Mouse (Mus musculus): ENCODE measurements around the gene Traf3ip3. TPM values are rescaled to one million over a fixed set of nuclear protein-coding genes. Genes with fewer than 3 reads are reported as not detected.

Gene Traf3ip3
- polyA plus RNA-seq, 1 experiment from 2014 or later = 7.0 TPM

GRCm38 (mm10) chr1:193229570-193229969, 28.1 kb upstream of the Traf3ip3 start:
- H3K27ac ChIP-seq = no peak overlapping the region
- no peak overlapping the region for H3K9ac ChIP-seq
- 83% methylated on average over 5 of the region's 5 CpGs for WGBS (ENCODE audit: insufficient replicate concordance)
- H3K4me3 ChIP-seq = no peak overlapping the region
- no peaks in the 10 kb centered on the region for H3K27me3 ChIP-seq (replicated peaks)
- H3K9me3 ChIP-seq (replicated peaks) = no peaks in the 10 kb centered on the region
- no peaks in the 10 kb centered on the region; the same call in 1 of the 2 replicates for H3K4me1 ChIP-seq
- no peak overlapping the region for H3K4me2 ChIP-seq
- ATAC-seq = no peak
- no peaks in the 10 kb centered on the region for H3K36me3 ChIP-seq

- Histone ChIP-seq H3K4me3 (no peak overlapping the region), H3K9me3 (replicated peaks) (no peaks in the 10 kb centered on the region), H3K4me2 (no peak overlapping the region), H3K36me3 (no peaks in the 10 kb centered on the region), H3K27ac (no peak overlapping the region), H3K4me1 (no peaks in the 10 kb centered on the region; the same call in 1 of the 2 replicates), H3K27me3 (replicated peaks) (no peaks in the 10 kb centered on the region), H3K9ac (no peak overlapping the region)
- no peak for ATAC-seq
- 73% methylated on average over 4 of the region's 4 CpGs for WGBS (ENCODE audit: insufficient replicate concordance)
Measured at GRCm38 (mm10) chr1:193227537-193227936, 26.0 kb upstream of the Traf3ip3 start.

GRCm38 (mm10) chr1:193226724-193227522, 25.4 kb upstream of the Traf3ip3 start:
- 41% methylated on average over 7 of the region's 7 CpGs for WGBS (ENCODE audit: insufficient replicate concordance)
- Histone ChIP-seq H3K4me2 (no peak overlapping the region), H3K4me1 (no peaks in the 10 kb centered on the region; the same call in 1 of the 2 replicates), H3K27me3 (replicated peaks) (no peaks in the 10 kb centered on the region), H3K4me3 (no peak overlapping the region), H3K27ac (no peak overlapping the region), H3K9ac (no peak overlapping the region), H3K36me3 (no peaks in the 10 kb centered on the region), H3K9me3 (replicated peaks) (no peaks in the 10 kb centered on the region)
- ATAC-seq = no peak

DNA sequence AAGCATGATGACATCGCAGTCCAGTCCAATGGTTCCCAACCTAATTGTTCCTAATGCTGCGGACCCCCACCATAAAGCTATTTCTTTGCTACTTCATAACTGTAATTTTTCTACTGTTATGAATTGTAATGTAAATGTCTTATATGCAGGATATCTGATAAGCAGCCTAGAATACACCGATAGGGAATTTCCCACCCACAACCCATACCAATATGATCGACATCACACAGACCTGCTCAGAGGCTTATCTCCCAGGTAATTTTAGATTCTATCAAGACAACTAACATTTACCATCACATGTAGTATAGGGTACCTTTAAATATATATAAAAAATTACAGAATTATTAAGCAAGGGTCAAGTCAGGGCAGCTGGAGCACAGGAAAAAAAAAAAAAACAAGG, 24.6 kb upstream of the Traf3ip3 start:
- no peak overlapping the region for H3K4me3 ChIP-seq
- no peak for ATAC-seq
- no peaks in the 10 kb centered on the region for H3K27me3 ChIP-seq (replicated peaks)
- H3K4me2 ChIP-seq = no peak overlapping the region
- no peaks in the 10 kb centered on the region for H3K9me3 ChIP-seq (replicated peaks)
- no peak overlapping the region for H3K9ac ChIP-seq
- no peaks in the 10 kb centered on the region for H3K36me3 ChIP-seq
- no peaks in the 10 kb centered on the region; the same call in 1 of the 2 replicates for H3K4me1 ChIP-seq
- 75% methylated on average over 4 of the region's 4 CpGs for WGBS (ENCODE audit: insufficient replicate concordance)
- H3K27ac ChIP-seq = no peak overlapping the region

DNA sequence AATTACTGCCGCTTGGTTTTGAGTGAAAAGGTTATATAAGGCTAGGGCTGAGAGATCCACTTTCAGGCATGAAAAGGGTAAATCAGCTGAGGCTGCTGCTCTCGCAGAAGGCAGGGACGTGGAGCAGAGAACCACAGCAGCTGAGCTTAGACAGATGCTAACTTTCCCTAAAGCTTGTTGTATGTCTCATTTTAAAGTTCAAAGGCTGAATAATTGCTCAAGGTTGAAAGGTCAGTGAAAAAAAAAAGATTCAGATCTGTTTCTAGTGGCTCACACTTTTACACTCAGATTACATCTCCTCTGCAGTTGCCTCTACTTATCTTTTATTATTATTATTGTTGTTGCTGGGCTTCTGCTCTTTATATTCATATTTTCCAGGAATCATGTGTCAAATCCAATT, 24.0 kb upstream of the Traf3ip3 start:
- no peak overlapping the region for H3K4me2 ChIP-seq
- no peaks in the 10 kb centered on the region for H3K9me3 ChIP-seq (replicated peaks)
- no peaks in the 10 kb centered on the region; the same call in 1 of the 2 replicates for H3K4me1 ChIP-seq
- H3K4me3 ChIP-seq = no peak overlapping the region
- H3K27me3 ChIP-seq (replicated peaks) = no peaks in the 10 kb centered on the region
- no peak overlapping the region for H3K9ac ChIP-seq
- ATAC-seq = no peak
- 59% methylated on average over 3 of the region's 3 CpGs for WGBS (ENCODE audit: insufficient replicate concordance)
- H3K27ac ChIP-seq = no peak overlapping the region
- no peaks in the 10 kb centered on the region for H3K36me3 ChIP-seq

DNA sequence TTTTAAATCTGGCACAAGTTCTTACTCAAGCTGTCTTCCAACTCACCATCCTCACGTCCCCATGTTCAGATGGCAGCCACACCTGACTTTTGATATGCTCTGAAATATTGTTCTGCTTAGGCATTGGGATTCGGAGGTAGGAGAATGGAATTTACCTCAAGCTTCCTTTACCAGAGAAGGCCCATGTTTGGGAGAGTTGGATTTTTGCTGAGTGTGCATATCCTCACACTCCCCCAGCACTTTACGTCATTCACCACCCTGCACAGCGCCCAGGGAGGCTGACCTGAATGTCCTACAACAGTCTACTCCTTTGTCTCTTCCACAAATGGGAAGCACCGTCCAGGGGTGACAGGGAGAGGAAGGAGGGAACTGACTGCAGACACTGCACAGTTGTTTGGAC, 18.9 kb upstream of the Traf3ip3 start:
- H3K36me3 ChIP-seq = no peaks in the 10 kb centered on the region
- H3K4me2 ChIP-seq = no peak overlapping the region
- no peak overlapping the region for H3K4me3 ChIP-seq
- no peak overlapping the region for H3K9ac ChIP-seq
- 55% methylated on average over 5 of the region's 5 CpGs for WGBS (ENCODE audit: insufficient replicate concordance)
- H3K4me1 ChIP-seq = no peaks in the 10 kb centered on the region
- no peaks in the 10 kb centered on the region for H3K27me3 ChIP-seq (replicated peaks)
- H3K27ac ChIP-seq = no peak overlapping the region
- no peaks in the 10 kb centered on the region for H3K9me3 ChIP-seq (replicated peaks)
- ATAC-seq = no peak

GRCm38 (mm10) chr1:193216000-193216399, 14.5 kb upstream of the Traf3ip3 start:
- H3K4me1 ChIP-seq = no peaks in the 10 kb centered on the region
- no peaks in the 10 kb centered on the region for H3K9me3 ChIP-seq (replicated peaks)
- H3K9ac ChIP-seq = no peak overlapping the region
- no peak overlapping the region for H3K4me2 ChIP-seq
- H3K27ac ChIP-seq = no peak overlapping the region
- no peaks in the 10 kb centered on the region for H3K27me3 ChIP-seq (replicated peaks)
- no peak overlapping the region for H3K4me3 ChIP-seq
- H3K36me3 ChIP-seq = no peaks in the 10 kb centered on the region
- no peak for ATAC-seq
- 49% methylated on average over 3 of the region's 3 CpGs for WGBS (ENCODE audit: insufficient replicate concordance)

- no peaks in the 10 kb centered on the region for H3K9me3 ChIP-seq (replicated peaks)
- no peak for ATAC-seq
- no peak overlapping the region for H3K4me2 ChIP-seq
- H3K4me1 ChIP-seq = no peaks in the 10 kb centered on the region
- no peak overlapping the region for H3K27ac ChIP-seq
- H3K9ac ChIP-seq = no peak overlapping the region
- no peak overlapping the region for H3K4me3 ChIP-seq
- H3K27me3 ChIP-seq (replicated peaks) = no peaks in the 10 kb centered on the region
- 55% methylated on average over 5 of the region's 5 CpGs for WGBS (ENCODE audit: insufficient replicate concordance)
- no peaks in the 10 kb centered on the region for H3K36me3 ChIP-seq
Measured at GRCm38 (mm10) chr1:193214053-193214452, 12.6 kb upstream of the Traf3ip3 start.

DNA sequence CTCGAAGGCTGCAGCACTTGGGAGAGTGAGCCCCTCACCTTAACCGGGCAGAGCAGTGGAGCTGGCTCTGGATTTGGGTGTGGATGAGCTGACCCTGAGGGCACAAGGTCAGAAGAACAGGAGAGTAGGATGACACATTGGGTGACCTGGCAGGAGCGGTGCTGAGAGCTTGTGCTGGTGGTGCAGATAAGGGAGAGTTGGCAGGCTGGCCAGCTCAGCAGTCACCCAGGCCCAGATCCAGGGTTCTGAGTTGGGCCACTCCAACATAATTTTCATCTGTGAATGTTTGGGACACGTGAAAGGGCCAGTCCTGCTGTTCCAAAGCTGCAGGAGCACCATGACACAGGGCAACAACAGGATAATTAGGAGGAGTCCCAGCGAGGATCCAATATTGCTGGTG, 9.9 kb upstream of the Traf3ip3 start:
- no peak for ATAC-seq
- H3K4me1 ChIP-seq = no peaks in the 10 kb centered on the region
- H3K9me3 ChIP-seq (replicated peaks) = no peaks in the 10 kb centered on the region
- H3K27ac ChIP-seq = no peak overlapping the region
- no peaks in the 10 kb centered on the region for H3K36me3 ChIP-seq
- no peaks in the 10 kb centered on the region for H3K27me3 ChIP-seq (replicated peaks)
- H3K9ac ChIP-seq = no peak overlapping the region
- 52% methylated on average over 5 of the region's 5 CpGs for WGBS (ENCODE audit: insufficient replicate concordance)
- no peak overlapping the region for H3K4me2 ChIP-seq
- H3K4me3 ChIP-seq = no peak overlapping the region

GRCm38 (mm10) chr1:193208178-193208577, 6.7 kb upstream of the Traf3ip3 start:
- WGBS (ENCODE audit: insufficient replicate concordance) = 24% methylated on average over 2 of the region's 2 CpGs
- ATAC-seq = peak; percentile 36; the same call in 1 of the 2 replicates
- no peak overlapping the region for H3K4me2 ChIP-seq
- H3K4me1 ChIP-seq = 0 out of 2 replicates have a peak, but pooled peaks cover 5% of the 10 kb centered on the region
- no peaks in the 10 kb centered on the region for H3K36me3 ChIP-seq
- H3K27ac ChIP-seq = no peak overlapping the region
- no peak overlapping the region for H3K9ac ChIP-seq
- H3K4me3 ChIP-seq = no peak overlapping the region
- no peaks in the 10 kb centered on the region for H3K27me3 ChIP-seq (replicated peaks)
- no peaks in the 10 kb centered on the region for H3K9me3 ChIP-seq (replicated peaks)

DNA sequence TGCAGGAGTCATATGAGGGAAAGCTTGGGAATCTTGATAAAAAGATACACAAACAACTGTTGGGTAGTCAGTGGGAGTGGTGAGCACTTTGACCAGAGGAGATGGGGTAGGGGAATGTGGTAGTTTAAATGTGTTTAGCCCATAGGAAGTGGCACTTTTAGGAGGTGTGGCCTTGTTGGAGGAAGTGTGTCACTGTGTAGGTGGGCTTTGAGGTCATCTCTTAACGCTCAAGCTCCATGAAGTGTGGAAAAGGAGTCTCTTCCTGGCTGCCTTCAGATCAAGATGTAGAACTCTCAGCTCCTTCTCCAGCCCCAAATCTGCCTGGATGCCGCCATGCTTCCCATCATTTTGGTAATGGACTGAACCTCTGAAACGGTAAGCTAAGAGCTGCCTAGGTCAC, 6.0 kb upstream of the Traf3ip3 start, which contains the start of gene Lamb3:
Lamb3 (plus strand) TSS at position 197 of the 400 bp plus-strand sequence.
- no peak within 1 kb of the TSS for H3K4me2 ChIP-seq
- 0 out of 2 replicates have a peak, but pooled peaks cover 5% of the 10 kb centered on the region for H3K4me1 ChIP-seq
- no peaks in the 10 kb centered on the region for H3K9me3 ChIP-seq (replicated peaks)
- no peak within 1 kb of the TSS for H3K27ac ChIP-seq
- H3K27me3 ChIP-seq (replicated peaks) = no peaks in the 10 kb centered on the region
- H3K36me3 ChIP-seq = no peaks in the 10 kb centered on the region
- WGBS (ENCODE audit: insufficient replicate concordance) = 62% methylated on average over 3 of the region's 3 CpGs
- H3K4me3 ChIP-seq = no peak within 1 kb of the TSS
- no peak for ATAC-seq
- H3K9ac ChIP-seq = no peak within 1 kb of the TSS

GRCm38 (mm10) chr1:193205431-193205830, 3.9 kb upstream of the Traf3ip3 start:
- Histone ChIP-seq H3K9ac (no peak overlapping the region), H3K27ac (no peak overlapping the region)

More at GRCm38 (mm10) chr1:193205431-193205830, 3.9 kb upstream of the Traf3ip3 start:
- H3K9me3 ChIP-seq (replicated peaks) = no peaks in the 10 kb centered on the region
- no peak overlapping the region for H3K4me2 ChIP-seq
- 76% methylated on average over 2 of the region's 2 CpGs for WGBS (ENCODE audit: insufficient replicate concordance)
- H3K36me3 ChIP-seq = no peaks in the 10 kb centered on the region
- H3K4me1 ChIP-seq = 0 out of 2 replicates have a peak, but pooled peaks cover 5% of the 10 kb centered on the region
- no peak for ATAC-seq
- H3K27me3 ChIP-seq (replicated peaks) = no peaks in the 10 kb centered on the region
- H3K4me3 ChIP-seq = no peak overlapping the region
